Mouse (Mus musculus): ENCODE measurements around the gene Zranb1. TPM values are rescaled to one million over a fixed set of nuclear protein-coding genes. Genes with fewer than 3 reads are reported as not detected.

The Zranb1 gene
- total RNA-seq, 2 experiments from 2014 or later, result 34.8 to 36.2 TPM

GRCm38 (mm10) chr7:133027930-133028329, 97.0 kb downstream of the Zranb1 start:
- intact Hi-C loops (cut with DNase I), result loop anchor here (10.0 kb wide), 1 partner anchor 287 kb away; no protein-coding TSS in a partner anchor
- no peak for DNase-seq

GRCm38 (mm10) chr7:133029004-133029403, 98.1 kb downstream of the Zranb1 start:
- no peak for DNase-seq
- intact Hi-C loops (cut with DNase I), result loop anchor here (10.0 kb wide), 1 partner anchor 286 kb away; no protein-coding TSS in a partner anchor

GRCm38 (mm10) chr7:133029496-133030047, 98.6 kb downstream of the Zranb1 start:
- intact Hi-C loops (cut with DNase I), result loop anchor here (10.0 kb wide), 2 partner anchors 285 to 545 kb away; no protein-coding TSS in a partner anchor
- DNase-seq, result no peak

GRCm38 (mm10) chr7:133032589-133033203, 101.8 kb downstream of the Zranb1 start:
- peak; percentile 79 to 81 for DNase-seq
- intact Hi-C loops (cut with DNase I), result loop anchor here (2.0 to 10.0 kb wide), 3 partner anchors 90 to 604 kb away; partner anchors contain the start of genes Edrf1 and Fgfr2

- intact Hi-C loops (cut with DNase I), result loop anchor here (10.0 kb wide), 1 partner anchor 539 kb away; no protein-coding TSS in a partner anchor
- DNase-seq, result no peak
Measured at GRCm38 (mm10) chr7:133035901-133036300, 105.0 kb downstream of the Zranb1 start.

Other genes with a start within 250 kb of the Zranb1 start
- gene Fam53b, start 117.3 kb upstream of the Zranb1 start, total RNA-seq (2021), result 10 to 100 TPM; 35.5 to 46.0 TPM
- gene Eef1akmt2, start 78.5 kb upstream of the Zranb1 start, total RNA-seq (2021), result 10 to 100 TPM; 13.9 to 14.6 TPM
- gene Abraxas2, start 71.9 kb upstream of the Zranb1 start, total RNA-seq (2021), result 10 to 100 TPM; 23.9 to 27.9 TPM
- 1 to 10 TPM; 6.2 to 6.3 TPM for gene Fgfr2, start 192.2 kb downstream of the Zranb1 start, total RNA-seq (2021)
- gene Ctbp2, start 193.2 kb downstream of the Zranb1 start, total RNA-seq (2021), result 10 to 100 TPM; 46.2 to 53.5 TPM

All from heart, postnatal 10 days (tissue).